Mouse (Mus musculus) megakaryocyte, embryonic 14.5 days (primary cell): Measurements from ENCODE around the gene Zfp526.

ENCODE experiments used
- FLI1 ChIP-seq: IDR thresholded peaks from 2 replicates; pipeline ENCODE4 v1.6.1; 2012; ENCODE audit warnings: low read length, inconsistent platforms, mixed read lengths
- GATA1 ChIP-seq: IDR thresholded peaks from 3 replicates; pipeline ENCODE4 v1.6.1; 2012; ENCODE audit warnings: mixed read lengths, low read length, inconsistent platforms, borderline replicate concordance

- TF ChIP-seq GATA1 (no peak), FLI1 (no peak)
Measured at GRCm38 (mm10) chr7:25187662-25188650, 33.3 kb upstream of the Zfp526 start.
